Mouse (Mus musculus) CH12.LX (cell line): Measurements from ENCODE around the gene Nhlrc4. TPM values are rescaled to one million over a fixed set of nuclear protein-coding genes. Genes with fewer than 3 reads are reported as not detected.

Experiments used
- DNase-seq: peaks from one replicate; pipeline ENCODE4 v3.0.0-alpha.2; 2013; ENCODE audit errors: extremely low read depth
- H3K27ac ChIP-seq: 2 replicates; pipeline ENCODE4 v1.5.1; 2012; ENCODE audit warnings: low read depth, mild to moderate bottlenecking, control low read depth, moderate library complexity; ENCODE audit not compliant: insufficient read depth
- H3K27me3 ChIP-seq: replicated peaks from 2 replicates; pipeline ENCODE3; 2012; ENCODE audit warnings: inconsistent platforms
- H3K36me3 ChIP-seq, 2 experiments: replicated peaks in 1 of 2; 2 replicates each; pipeline versions ENCODE3 to v1.6.1; 2012; ENCODE audit warnings: inconsistent platforms in 1 of 2, low read length in 1 of 2, mild to moderate bottlenecking in 1 of 2, mixed read lengths in 1 of 2, moderate library complexity in 1 of 2; ENCODE audit not compliant: control insufficient read depth in 1 of 2, insufficient read depth in 1 of 2
- H3K4me1 ChIP-seq, 2 experiments: 2 replicates each; pipeline ENCODE4 v1.6.1; 2012; ENCODE audit warnings: inconsistent platforms in 1 of 2, moderate library complexity in 1 of 2; ENCODE audit not compliant: insufficient read depth in 2 of 2, control insufficient read depth in 1 of 2
- H3K4me2 ChIP-seq: 2 replicates; pipeline ENCODE4 v1.6.1; 2012; ENCODE audit warnings: low read depth, mild to moderate bottlenecking, control low read depth; ENCODE audit not compliant: poor library complexity, insufficient read depth, severe bottlenecking
- H3K4me3 ChIP-seq, 3 experiments: fragments of 150-350 bp in 1 of 3; sonication (generic) in 1 of 3; replicated peaks in 1 of 3; 2 replicates each; pipeline versions ENCODE3 to v1.5.1; 2011 to 2012; ENCODE audit warnings: low read depth in 2 of 3, low read length in 2 of 3, mild to moderate bottlenecking in 2 of 3, moderate library complexity in 2 of 3, control low read depth in 1 of 3, improper control_type of control experiment in 1 of 3, inconsistent platforms in 1 of 3, mixed read lengths in 1 of 3; ENCODE audit not compliant: poor library complexity in 1 of 3
- H3K79me2 ChIP-seq: replicated peaks from 2 replicates; pipeline ENCODE4 v1.6.1; 2012; ENCODE audit warnings: mild to moderate bottlenecking, moderate library complexity; ENCODE audit not compliant: control insufficient read depth, poor library complexity, insufficient read depth, severe bottlenecking; ENCODE audit errors: extremely low read depth
- H3K9ac ChIP-seq: 2 replicates; pipeline ENCODE4 v1.6.1; 2012; ENCODE audit warnings: low read depth, mild to moderate bottlenecking, control low read depth, moderate library complexity; ENCODE audit not compliant: insufficient read depth
- H3K9me3 ChIP-seq: replicated peaks from 2 replicates; pipeline ENCODE3; 2012; ENCODE audit warnings: low read length, inconsistent platforms, mixed read lengths
- EP300 ChIP-seq: IDR thresholded peaks from 2 replicates; pipeline ENCODE4 v1.6.1; 2011; ENCODE audit warnings: low read length, improper control_type of control experiment
- JUN ChIP-seq: IDR thresholded peaks from 2 replicates; pipeline ENCODE4 v1.6.1; 2011; ENCODE audit warnings: low read depth, mild to moderate bottlenecking, low read length, improper control_type of control experiment, moderate library complexity; ENCODE audit not compliant: insufficient read depth
- MAX ChIP-seq: IDR thresholded peaks from 2 replicates; pipeline ENCODE4 v1.6.1; 2011; ENCODE audit warnings: low read length, improper control_type of control experiment
- MEF2A ChIP-seq: IDR thresholded peaks from 2 replicates; pipeline ENCODE4 v1.6.1; 2014; ENCODE audit warnings: low read depth, mild to moderate bottlenecking, inconsistent platforms, low read length, improper control_type of control experiment, borderline replicate concordance
- MXI1 ChIP-seq: IDR thresholded peaks from 2 replicates; pipeline ENCODE4 v1.6.1; 2011; ENCODE audit warnings: mild to moderate bottlenecking, low read depth, low read length, improper control_type of control experiment
- MYC ChIP-seq: IDR thresholded peaks from 2 replicates; pipeline ENCODE4 v1.6.1; 2011; ENCODE audit warnings: low read depth, mild to moderate bottlenecking, improper control_type of control experiment, low read length
- NRF1 ChIP-seq: IDR thresholded peaks from 2 replicates; pipeline ENCODE4 v1.6.1; 2014; ENCODE audit warnings: low read depth, mild to moderate bottlenecking, inconsistent platforms, low read length, improper control_type of control experiment, moderate library complexity
- POLR2A ChIP-seq: IDR thresholded peaks from 2 replicates; pipeline ENCODE4 v1.6.1; 2011; ENCODE audit warnings: low read depth, mild to moderate bottlenecking, improper control_type of control experiment, low read length
- RCOR1 ChIP-seq: conservative IDR thresholded peaks from 2 replicates; pipeline ENCODE4 v1.6.1; 2012; ENCODE audit warnings: low read depth, mild to moderate bottlenecking, inconsistent platforms, low read length, improper control_type of control experiment
- SMC3 ChIP-seq: IDR thresholded peaks from 2 replicates; pipeline ENCODE4 v1.6.1; 2011; ENCODE audit warnings: low read depth, low read length, improper control_type of control experiment
- TBP ChIP-seq: conservative IDR thresholded peaks from 2 replicates; pipeline ENCODE4 v1.6.1; 2011; ENCODE audit warnings: low read depth, low read length, improper control_type of control experiment
- UBTF ChIP-seq: IDR thresholded peaks from 2 replicates; pipeline ENCODE4 v1.6.1; 2012; ENCODE audit warnings: low read depth, mild to moderate bottlenecking, inconsistent platforms, low read length, improper control_type of control experiment, moderate library complexity
- ZNF384 ChIP-seq: IDR thresholded peaks from 2 replicates; pipeline ENCODE4 v1.6.1; 2012; ENCODE audit warnings: low read depth, low read length, improper control_type of control experiment, inconsistent platforms
- dilution Hi-C: fragments of 300-500 bp; cut with MboI; formaldehyde crosslinking; loops from 2 replicates; pipeline ENCODE4 v1.14.3; 2020; ENCODE audit warnings: low sequenced_read_pairs; ENCODE audit not compliant: extremely low pct_unique_long_range_greater_than_20kb, extremely low pct_ligation_motif_present
- in situ Hi-C: fragments of 300-500 bp; cut with MboI; formaldehyde crosslinking; loops from 3 replicates; pipeline ENCODE4 v1.14.3; 2019; ENCODE audit warnings: low sequenced_read_pairs, low pct_ligation_motif_present, low pct_unique_long_range_greater_than_20kb, mixed read lengths
- polyA plus RNA-seq: library from polyadenylated mRNA; unstranded; fragments of >175 nt; gene quantifications from 2 replicates; pipeline ENCODE4 v1.2.1, GENCODE M21; 2012; ENCODE audit warnings: low read depth; ENCODE audit not compliant: insufficient read length
- total RNA-seq, 2 experiments: library from RNA; depleted of rRNA; stranded (reverse); fragments of 300-350 nt in 1 of 2; fragments of >200 nt in 1 of 2; gene quantifications; 2 replicates each; pipeline ENCODE4 v1.2.3; 2012 to 2014

Nhlrc4 gene
- total and polyA plus RNA-seq, 3 experiments, result not detected

- Histone ChIP-seq H3K9me3 (no peaks in the 10 kb centered on the region), H3K27ac (no peak overlapping the region), H3K9ac (no peak overlapping the region)
Observed at GRCm38 (mm10) chr17:25979829-25980738, 35.3 kb upstream of the Nhlrc4 start.

GRCm38 (mm10) chr17:25970954-25971707, 26.4 kb upstream of the Nhlrc4 start:
- Histone ChIP-seq H3K4me3 (no peak overlapping the region), H3K27ac (peak overlapping the region; percentile 35; the same call in 1 of the 2 replicates)
- in situ Hi-C loops, result no loop called here
- no peak for TF ChIP-seq JUN
- TF ChIP-seq MEF2A, result no peak
- TF ChIP-seq ZNF384, result peak; percentile 71
- no peak for TF ChIP-seq MXI1
- TF ChIP-seq NRF1, result no peak
- no peak for TF ChIP-seq RCOR1
- no peak for TF ChIP-seq EP300
- TF ChIP-seq, all 38 proteins: peak for 1
- Histone ChIP-seq H3K9ac (0 out of 2 replicates have a peak overlapping the region, but pooled peaks have one; percentile 23), H3K27me3 (no peaks in the 10 kb centered on the region), H3K36me3 (peaks cover 0 to 22% of the 10 kb centered on the region in 2 experiments), H3K4me2 (peak overlapping the region; percentile 32; the same call in 1 of the 2 replicates), H3K79me2 (0 out of 2 replicates have a peak, but pooled peaks cover 3% of the 10 kb centered on the region), H3K4me1 (peaks cover 20 to 52% of the 10 kb centered on the region in 2 experiments), H3K9me3 (no peaks in the 10 kb centered on the region)
- peak; percentile 43 for DNase-seq
- dilution Hi-C loops, result no loop called here

More at GRCm38 (mm10) chr17:25979829-25980738, 35.3 kb upstream of the Nhlrc4 start:
- H3K4me3 ChIP-seq, result no peak overlapping the region
- in situ Hi-C loops, result no loop called here
- dilution Hi-C loops, result no loop called here
- H3K36me3 ChIP-seq, result peaks cover 0 to 31% of the 10 kb centered on the region in 2 experiments
- no peak overlapping the region for H3K4me2 ChIP-seq
- TF ChIP-seq SMC3 (no peak), MYC (no peak), ZNF384 (no peak), UBTF (no peak), POLR2A (no peak), TBP (no peak), MAX (no peak)
- peaks cover 22 to 81% of the 10 kb centered on the region in 2 experiments for H3K4me1 ChIP-seq
- no peaks in the 10 kb centered on the region for H3K27me3 ChIP-seq
- peaks cover 4% of the 10 kb centered on the region for H3K79me2 ChIP-seq
- no peak for DNase-seq
